Mouse (Mus musculus): Measurements from ENCODE around the gene H1foo.

H1foo gene

DNA sequence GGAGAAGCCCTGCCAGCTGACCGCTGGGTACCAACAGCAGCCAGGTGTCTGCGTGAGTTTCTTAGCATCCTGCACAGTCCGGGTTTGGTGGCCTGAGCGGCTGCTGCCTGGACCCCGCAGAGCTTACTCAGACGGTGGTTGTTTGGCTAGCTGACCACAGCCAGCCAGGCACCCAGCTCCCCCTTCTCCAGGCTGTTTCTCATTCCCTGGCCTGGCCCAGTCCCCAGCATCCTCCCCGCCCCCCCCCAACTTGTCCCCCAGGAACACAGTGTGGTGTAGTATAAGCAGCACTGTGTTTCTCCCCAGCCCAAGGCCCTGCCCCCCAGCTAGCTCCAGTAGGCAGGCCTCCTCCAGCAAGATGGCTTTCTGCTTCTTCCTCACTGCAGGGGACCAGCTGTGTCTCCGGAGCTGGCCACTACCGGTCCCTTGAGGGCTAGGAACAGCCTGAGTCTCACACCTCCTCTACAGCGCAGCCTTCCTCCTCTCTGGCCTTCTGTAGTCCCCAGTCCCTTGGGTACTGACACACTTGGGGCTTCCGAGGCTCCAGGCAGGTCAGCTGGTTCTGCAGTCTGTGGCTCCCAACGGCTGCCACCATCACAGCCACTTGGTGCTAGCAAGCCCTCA lies 41.8 kb downstream of the H1foo start:
- DNase-seq (ENCODE audit: low spot score): no peak

DNA sequence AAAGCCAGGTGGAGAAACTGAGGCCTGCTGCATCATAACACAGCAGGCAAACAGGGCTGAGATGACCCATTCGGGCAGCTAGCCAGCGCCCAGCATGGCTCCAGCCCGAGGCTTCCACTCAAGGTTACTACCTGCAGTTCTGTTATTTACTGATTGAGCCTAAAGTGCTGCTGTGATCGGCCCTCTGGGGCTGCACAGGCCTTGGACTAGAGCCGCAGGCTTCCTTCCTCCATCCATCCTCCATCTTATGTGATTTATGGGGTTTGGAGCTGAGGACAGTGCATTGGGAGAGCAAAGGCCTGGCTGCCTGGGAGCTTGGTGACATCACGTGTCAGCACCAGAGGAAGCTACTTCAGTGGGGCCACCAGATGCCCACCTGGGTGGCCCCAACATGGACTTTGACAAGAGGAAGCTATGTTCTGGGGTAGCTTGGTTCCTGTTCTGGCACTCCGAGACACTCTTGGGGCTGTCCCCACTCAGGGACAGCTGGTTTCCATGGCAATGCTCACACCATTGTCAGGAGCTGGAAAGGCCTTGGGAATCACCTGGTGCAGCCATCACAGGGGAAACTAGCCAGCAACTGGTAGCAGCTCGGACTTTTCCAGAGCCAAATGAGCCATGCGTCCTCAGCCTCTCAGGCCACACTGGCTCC lies 42.5 kb downstream of the H1foo start:
- no peak for DNase-seq (ENCODE audit: low spot score)

DNA sequence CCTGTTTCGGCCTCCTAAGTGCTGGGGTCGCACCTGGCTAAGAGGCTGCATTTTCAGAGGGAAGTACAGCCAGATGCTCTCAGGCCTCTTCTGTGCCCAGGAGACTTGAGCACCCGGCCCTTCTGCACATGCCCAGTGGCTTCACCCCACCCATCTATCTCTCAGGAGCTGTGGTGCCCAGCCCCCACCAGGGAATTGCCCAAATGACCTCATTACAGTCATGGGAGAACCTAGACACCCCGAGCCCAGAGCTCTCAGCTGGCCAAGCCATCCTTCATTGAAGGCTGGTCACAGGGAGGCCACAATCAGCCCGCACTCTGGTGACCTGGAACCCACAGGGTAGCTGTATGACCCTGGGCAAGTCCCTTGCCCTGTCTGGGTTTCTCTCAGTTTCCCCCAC lies 44.3 kb downstream of the H1foo start:
- no peak for DNase-seq (ENCODE audit: low spot score)

DNA sequence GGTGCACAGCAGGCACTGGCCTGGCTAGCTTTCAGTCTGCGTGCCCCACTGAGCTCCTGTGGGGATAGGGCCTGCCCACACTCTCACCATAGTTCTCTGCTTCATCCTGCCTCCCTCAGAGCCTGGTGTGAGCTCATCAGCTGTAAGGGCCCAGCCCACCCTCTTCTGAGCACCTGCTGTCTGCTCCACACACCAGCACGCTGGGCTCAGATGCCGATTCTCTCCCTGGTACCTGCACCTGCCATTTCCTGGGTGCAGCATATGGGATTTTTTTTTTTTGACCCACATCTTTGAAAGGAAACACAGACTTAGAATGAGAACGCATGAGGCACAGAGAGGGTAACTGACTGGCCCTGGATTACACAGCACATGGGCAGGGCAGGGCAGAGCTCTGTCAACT lies 44.9 kb downstream of the H1foo start:
- DNase-seq (ENCODE audit: low spot score): no peak

- DNase-seq (ENCODE audit: low spot score): no peak
Observed at GRCm38 (mm10) chr6:115990056-115990455, 45.3 kb downstream of the H1foo start.

GRCm38 (mm10) chr6:115990479-115990878 lies 45.7 kb downstream of the H1foo start:
- no peak for DNase-seq (ENCODE audit: low spot score)

GRCm38 (mm10) chr6:115991108-115991880 lies 46.6 kb downstream of the H1foo start:
- no peak for DNase-seq (ENCODE audit: low spot score)

DNA sequence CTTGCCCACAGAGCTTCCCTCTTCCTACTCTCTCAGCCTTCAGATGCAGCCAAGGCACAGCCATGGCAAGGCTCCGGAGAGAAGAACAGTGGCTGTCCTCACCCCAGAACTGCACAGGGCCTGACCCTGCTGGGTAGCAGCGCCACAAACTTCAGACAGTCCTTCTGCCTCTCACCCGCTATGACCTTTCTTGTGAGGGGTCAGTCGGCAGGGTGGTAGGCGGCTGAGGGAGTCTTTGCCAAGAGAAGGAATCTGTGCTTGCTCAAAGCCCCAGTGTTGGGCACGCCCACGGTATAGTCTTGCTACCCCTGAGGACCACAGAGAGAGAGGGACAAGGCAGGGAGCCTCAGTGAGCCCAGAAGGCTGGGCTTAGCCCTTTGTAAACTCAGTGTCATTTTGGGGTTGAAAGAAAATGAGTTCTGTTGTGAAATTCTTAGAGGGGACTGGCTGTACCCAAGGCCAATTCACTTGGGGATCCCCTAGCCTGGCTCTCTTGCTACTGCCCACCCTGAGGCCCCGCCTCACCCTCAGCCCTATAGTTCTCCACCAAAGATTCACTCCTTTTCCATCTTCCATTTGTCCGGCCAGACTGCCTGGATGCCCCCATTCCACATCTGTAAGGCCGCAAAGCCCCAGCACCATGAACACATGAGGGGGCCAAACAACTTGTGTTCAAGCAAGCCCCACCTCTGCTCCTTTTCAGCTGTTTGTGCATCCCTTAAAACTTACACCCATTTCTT lies 47.3 kb downstream of the H1foo start:
- no peak for DNase-seq (ENCODE audit: low spot score)

DNA sequence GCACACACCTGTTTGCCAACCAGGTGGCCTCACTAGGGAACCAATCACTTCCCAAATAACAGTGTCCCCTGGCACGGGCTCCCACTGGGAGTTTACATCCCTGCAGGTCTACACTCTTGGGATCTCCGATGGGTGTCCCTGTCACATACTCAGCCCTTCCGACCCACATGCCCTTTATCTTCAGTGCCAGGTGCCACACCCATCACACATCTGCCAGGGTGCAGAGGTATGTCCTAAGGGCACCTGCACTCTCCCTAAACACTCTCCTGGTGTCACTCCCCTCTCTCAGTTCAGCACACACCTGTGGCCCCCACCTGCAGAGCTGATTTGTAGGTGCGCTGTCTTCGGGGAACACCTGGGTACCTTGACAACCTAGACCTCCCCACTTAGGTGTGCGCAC lies 48.2 kb downstream of the H1foo start:
- DNase-seq (ENCODE audit: low spot score): no peak

GRCm38 (mm10) chr6:115993463-115994145 lies 48.9 kb downstream of the H1foo start:
- no peak for DNase-seq (ENCODE audit: low spot score)

- DNase-seq (ENCODE audit: low spot score): no peak
Observed at GRCm38 (mm10) chr6:115994146-115994876, 49.6 kb downstream of the H1foo start.

GRCm38 (mm10) chr6:115994877-115995520 lies 50.3 kb downstream of the H1foo start, which contains the start of gene Plxnd1:
Plxnd1 (minus strand) TSS chr6:115995005.
- peak; percentile 88 for DNase-seq (ENCODE audit: low spot score)

GRCm38 (mm10) chr6:115995531-115995941 lies 50.8 kb downstream of the H1foo start:
- DNase-seq (ENCODE audit: low spot score): no peak

GRCm38 (mm10) chr6:115996171-115996851 lies 51.6 kb downstream of the H1foo start:
- DNase-seq (ENCODE audit: low spot score): no peak

DNA sequence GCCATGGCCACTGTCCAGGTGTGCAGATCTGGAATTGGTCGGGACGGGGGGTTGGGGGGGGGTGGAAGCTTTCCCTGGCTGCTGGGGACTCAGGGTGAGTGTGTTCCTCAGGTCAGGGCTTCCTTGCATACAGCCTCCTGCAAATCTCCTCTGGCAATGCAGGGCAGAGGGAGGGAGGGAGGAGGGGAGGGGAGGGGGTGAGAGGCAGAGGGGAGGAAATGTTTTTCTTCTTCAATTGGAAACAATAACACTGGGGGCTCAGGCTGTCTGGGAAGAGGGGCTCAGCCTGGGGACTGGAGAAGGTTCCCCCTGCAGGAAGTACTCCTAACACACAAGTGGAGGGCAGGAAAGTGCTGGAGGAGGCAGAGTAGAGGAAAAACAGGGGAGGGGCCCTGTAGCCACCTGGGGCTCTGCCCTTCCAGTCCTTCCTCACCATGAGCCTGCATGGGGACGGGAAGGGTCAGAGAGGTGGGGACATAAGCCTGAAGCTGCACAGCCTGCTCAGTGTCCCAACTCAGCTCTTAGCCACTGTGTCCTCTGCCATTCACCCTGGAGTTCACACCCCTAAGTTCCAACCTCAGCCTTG lies 53.1 kb downstream of the H1foo start:
- no peak for DNase-seq (ENCODE audit: low spot score)

GRCm38 (mm10) chr6:115998758-115999157 lies 54.0 kb downstream of the H1foo start:
- DNase-seq (ENCODE audit: low spot score): no peak

DNA sequence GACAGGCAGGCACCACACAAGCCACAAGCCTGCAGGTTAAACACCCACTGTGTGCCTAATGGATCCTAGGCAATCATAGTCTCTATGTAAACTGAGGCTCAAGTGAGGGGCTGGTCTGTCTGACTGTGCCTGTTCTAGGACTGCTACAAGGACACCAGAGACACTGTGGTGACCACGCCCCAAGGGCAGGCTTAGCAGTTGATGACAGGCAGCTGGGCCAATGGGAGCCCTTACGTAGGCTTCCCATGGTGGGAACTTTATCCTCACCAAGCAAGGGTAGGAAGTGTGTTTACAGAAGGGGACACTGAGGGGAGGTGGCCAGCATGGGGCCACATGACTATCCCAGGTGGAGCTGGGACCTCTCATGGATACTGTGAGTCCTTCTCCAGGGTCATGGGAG lies 54.5 kb downstream of the H1foo start:
- no peak for DNase-seq (ENCODE audit: low spot score)

Measured in testis, postnatal 14 days (tissue).